Mouse (Mus musculus): ENCODE results near the gene Ctsl. TPM values are rescaled to one million over a fixed set of nuclear protein-coding genes. Genes with fewer than 3 reads are reported as not detected.

Gene Ctsl
- total RNA-seq, 1 experiment, result 326 TPM

DNA sequence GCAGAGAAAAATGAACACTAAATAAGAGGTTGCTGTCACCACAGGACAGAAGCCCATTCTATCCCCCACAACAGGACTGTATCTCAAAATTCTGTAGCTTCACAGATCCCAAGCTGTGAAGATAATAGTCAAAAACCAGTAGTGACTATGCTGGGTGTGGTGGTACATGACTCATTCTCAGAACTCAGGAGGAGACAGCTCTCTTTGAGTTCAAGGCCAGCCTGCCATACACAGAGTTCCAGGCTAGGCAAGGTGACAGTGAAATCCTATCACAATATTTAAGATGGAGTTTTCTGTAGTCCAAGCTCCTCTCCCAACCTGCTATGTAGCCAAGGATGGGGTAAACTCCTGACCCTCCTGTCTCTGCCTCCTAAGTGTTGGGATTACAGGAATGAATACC is 5.4 kb downstream of the Ctsl start:
- Histone ChIP-seq H3K9ac (ENCODE audit: insufficient read depth, low read depth, low read length, poor library complexity, severe bottlenecking) (no peak overlapping the region), H3K4me1 (ENCODE audit: control insufficient read depth in 2 of 2, insufficient read depth in 2 of 2, low read length in 2 of 2, poor library complexity in 1 of 2) (peaks cover 0 to 8% of the 10 kb centered on the region in 2 experiments; a peak in 1 of 4 replicates), H3K9me3 (ENCODE audit: control insufficient read depth, insufficient read depth, low read depth, low read length) (no peaks in the 10 kb centered on the region), H3K27ac (ENCODE audit: insufficient read depth, low read depth, low read length, poor library complexity, severe bottlenecking) (no peak overlapping the region), H3K36me3 (ENCODE audit: control insufficient read depth, insufficient read depth, low read length, poor library complexity, severe bottlenecking) (peaks cover 30% of the 10 kb centered on the region), H3K4me3 (ENCODE audit: insufficient read depth in 1 of 2, low read depth in 1 of 2, low read length in 2 of 2, poor library complexity in 1 of 2, severe bottlenecking in 1 of 2) (no peak overlapping the region)
- in situ Hi-C loops (cut with MboI; ENCODE audit: low sequenced_read_pairs in 2 of 2, unreplicated experiment in 2 of 2), result no loop called here
- TF ChIP-seq ZC3H11A (IDR thresholded peaks at IDR 0.05; ENCODE audit: borderline replicate concordance, low read depth, low read length) (no peak), MAFK (IDR thresholded peaks at IDR 0.05; ENCODE audit: insufficient read depth, low read depth, low read length) (no peak), HCFC1 (IDR thresholded peaks at IDR 0.05; ENCODE audit: borderline replicate concordance, insufficient read depth, low read length) (no peak)
- DNase-seq (ENCODE audit: low read depth, low spot score), result no peak

DNA sequence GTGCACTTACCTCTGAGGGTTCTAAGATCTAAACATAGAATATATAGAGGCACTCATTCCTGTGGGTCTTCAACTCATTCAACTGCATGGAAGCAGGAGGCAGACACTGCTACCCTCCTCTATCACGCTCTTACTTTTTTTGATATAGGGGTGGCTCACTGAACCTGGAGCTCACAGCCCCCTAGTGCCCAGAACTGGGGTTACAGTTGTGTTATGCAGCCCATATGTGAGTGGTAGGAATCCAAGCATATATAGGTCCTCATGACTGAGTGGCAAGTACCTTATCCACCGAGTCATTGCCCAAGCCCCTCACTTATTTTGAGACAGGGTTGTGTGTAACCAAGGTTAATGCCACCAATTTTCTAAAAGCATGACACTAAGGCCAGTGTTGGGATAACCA is 6.4 kb downstream of the Ctsl start:
- no peak for TF ChIP-seq CHD2 (IDR thresholded peaks at IDR 0.05; ENCODE audit: low read depth, low read length)
- no peak for TF ChIP-seq HCFC1 (IDR thresholded peaks at IDR 0.05; ENCODE audit: borderline replicate concordance, insufficient read depth, low read length)
- TF ChIP-seq ZNF384 (IDR thresholded peaks at IDR 0.05; ENCODE audit: low read depth, low read length), result no peak
- no peak for TF ChIP-seq MAFK (IDR thresholded peaks at IDR 0.05; ENCODE audit: insufficient read depth, low read depth, low read length)
- TF ChIP-seq ZC3H11A (IDR thresholded peaks at IDR 0.05; ENCODE audit: borderline replicate concordance, low read depth, low read length), result no peak

GRCm38 (mm10) chr13:64362139-64362538 is 8.6 kb downstream of the Ctsl start:
- H3K9ac ChIP-seq (ENCODE audit: insufficient read depth, low read depth, low read length, poor library complexity, severe bottlenecking), result no peak overlapping the region
- no peak overlapping the region for H3K27ac ChIP-seq (ENCODE audit: insufficient read depth, low read depth, low read length, poor library complexity, severe bottlenecking)
- DNase-seq (ENCODE audit: low read depth, low spot score), result no peak
- H3K36me3 ChIP-seq (ENCODE audit: control insufficient read depth, insufficient read depth, low read length, poor library complexity, severe bottlenecking), result peaks cover 19% of the 10 kb centered on the region
- TF ChIP-seq MAFK (IDR thresholded peaks at IDR 0.05; ENCODE audit: insufficient read depth, low read depth, low read length) (no peak), ZC3H11A (IDR thresholded peaks at IDR 0.05; ENCODE audit: borderline replicate concordance, low read depth, low read length) (no peak), CHD2 (IDR thresholded peaks at IDR 0.05; ENCODE audit: low read depth, low read length) (no peak), HCFC1 (IDR thresholded peaks at IDR 0.05; ENCODE audit: borderline replicate concordance, insufficient read depth, low read length) (no peak)
- no peaks in the 10 kb centered on the region for H3K9me3 ChIP-seq (ENCODE audit: control insufficient read depth, insufficient read depth, low read depth, low read length)
- in situ Hi-C loops (cut with MboI; ENCODE audit: low sequenced_read_pairs in 2 of 2, unreplicated experiment in 2 of 2), result no loop called here
- no peak overlapping the region for H3K4me3 ChIP-seq (ENCODE audit: insufficient read depth in 1 of 2, low read depth in 1 of 2, low read length in 2 of 2, poor library complexity in 1 of 2, severe bottlenecking in 1 of 2)
- H3K4me1 ChIP-seq (ENCODE audit: control insufficient read depth in 2 of 2, insufficient read depth in 2 of 2, low read length in 2 of 2, poor library complexity in 1 of 2), result peaks cover 0 to 3% of the 10 kb centered on the region in 2 experiments; a peak in 1 of 4 replicates

More for the DNA sequence above, 6.4 kb downstream of the Ctsl start:
- no peak for DNase-seq (ENCODE audit: low read depth, low spot score)
- Histone ChIP-seq H3K36me3 (ENCODE audit: control insufficient read depth, insufficient read depth, low read length, poor library complexity, severe bottlenecking) (peaks cover 30% of the 10 kb centered on the region), H3K4me1 (ENCODE audit: control insufficient read depth in 2 of 2, insufficient read depth in 2 of 2, low read length in 2 of 2, poor library complexity in 1 of 2) (peaks cover 0 to 8% of the 10 kb centered on the region in 2 experiments; a peak in 1 of 4 replicates), H3K4me3 (ENCODE audit: insufficient read depth in 1 of 2, low read depth in 1 of 2, low read length in 2 of 2, poor library complexity in 1 of 2, severe bottlenecking in 1 of 2) (no peak overlapping the region), H3K27ac (ENCODE audit: insufficient read depth, low read depth, low read length, poor library complexity, severe bottlenecking) (no peak overlapping the region), H3K9ac (ENCODE audit: insufficient read depth, low read depth, low read length, poor library complexity, severe bottlenecking) (no peak overlapping the region), H3K9me3 (ENCODE audit: control insufficient read depth, insufficient read depth, low read depth, low read length) (no peaks in the 10 kb centered on the region)
- in situ Hi-C loops (cut with MboI; ENCODE audit: low sequenced_read_pairs in 2 of 2, unreplicated experiment in 2 of 2), result no loop called here

DNA sequence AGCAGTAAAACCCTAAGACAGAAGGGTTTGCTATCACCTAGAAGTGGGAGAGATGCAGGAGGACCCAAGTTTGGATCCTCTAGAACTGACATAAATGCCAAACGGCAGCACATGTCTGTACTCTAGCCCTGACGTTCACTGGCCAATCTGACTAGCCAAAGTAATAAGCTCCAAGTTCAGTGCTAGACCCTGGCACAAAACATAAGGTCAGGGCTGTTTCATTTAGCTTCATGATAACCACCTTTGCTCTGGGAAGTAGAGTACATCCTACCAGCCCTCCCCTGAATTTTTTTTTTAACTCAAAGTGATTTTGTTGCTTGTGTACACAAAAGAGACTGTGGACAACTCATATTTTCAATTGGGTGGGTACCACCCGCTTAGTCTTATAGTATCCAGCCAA is 9.7 kb downstream of the Ctsl start:
- TF ChIP-seq MAFK (IDR thresholded peaks at IDR 0.05; ENCODE audit: insufficient read depth, low read depth, low read length), result no peak
- TF ChIP-seq ZC3H11A (IDR thresholded peaks at IDR 0.05; ENCODE audit: borderline replicate concordance, low read depth, low read length), result no peak
- no peak for TF ChIP-seq CHD2 (IDR thresholded peaks at IDR 0.05; ENCODE audit: low read depth, low read length)
- no peak for TF ChIP-seq ZNF384 (IDR thresholded peaks at IDR 0.05; ENCODE audit: low read depth, low read length)
- no peak for TF ChIP-seq HCFC1 (IDR thresholded peaks at IDR 0.05; ENCODE audit: borderline replicate concordance, insufficient read depth, low read length)
- Histone ChIP-seq H3K4me3 (ENCODE audit: insufficient read depth in 1 of 2, low read depth in 1 of 2, low read length in 2 of 2, poor library complexity in 1 of 2, severe bottlenecking in 1 of 2) (no peak overlapping the region), H3K9ac (ENCODE audit: insufficient read depth, low read depth, low read length, poor library complexity, severe bottlenecking) (no peak overlapping the region), H3K36me3 (ENCODE audit: control insufficient read depth, insufficient read depth, low read length, poor library complexity, severe bottlenecking) (peaks cover 11% of the 10 kb centered on the region), H3K4me1 (ENCODE audit: control insufficient read depth in 2 of 2, insufficient read depth in 2 of 2, low read length in 2 of 2, poor library complexity in 1 of 2) (no peaks in the 10 kb centered on the region), H3K9me3 (ENCODE audit: control insufficient read depth, insufficient read depth, low read depth, low read length) (no peaks in the 10 kb centered on the region), H3K27ac (ENCODE audit: insufficient read depth, low read depth, low read length, poor library complexity, severe bottlenecking) (no peak overlapping the region)
- in situ Hi-C loops (cut with MboI; ENCODE audit: low sequenced_read_pairs in 2 of 2, unreplicated experiment in 2 of 2), result no loop called here
- no peak for DNase-seq (ENCODE audit: low read depth, low spot score)

GRCm38 (mm10) chr13:64359702-64360101 is 11.0 kb downstream of the Ctsl start:
- in situ Hi-C loops (cut with MboI; ENCODE audit: low sequenced_read_pairs in 2 of 2, unreplicated experiment in 2 of 2), result no loop called here
- Histone ChIP-seq H3K4me1 (ENCODE audit: control insufficient read depth in 2 of 2, insufficient read depth in 2 of 2, low read length in 2 of 2, poor library complexity in 1 of 2) (no peaks in the 10 kb centered on the region), H3K4me3 (ENCODE audit: insufficient read depth in 1 of 2, low read depth in 1 of 2, low read length in 2 of 2, poor library complexity in 1 of 2, severe bottlenecking in 1 of 2) (no peak overlapping the region), H3K9ac (ENCODE audit: insufficient read depth, low read depth, low read length, poor library complexity, severe bottlenecking) (no peak overlapping the region), H3K36me3 (ENCODE audit: control insufficient read depth, insufficient read depth, low read length, poor library complexity, severe bottlenecking) (peaks cover 6% of the 10 kb centered on the region), H3K9me3 (ENCODE audit: control insufficient read depth, insufficient read depth, low read depth, low read length) (no peaks in the 10 kb centered on the region), H3K27ac (ENCODE audit: insufficient read depth, low read depth, low read length, poor library complexity, severe bottlenecking) (no peak overlapping the region)
- DNase-seq (ENCODE audit: low read depth, low spot score), result no peak
- no peak for TF ChIP-seq HCFC1 (IDR thresholded peaks at IDR 0.05; ENCODE audit: borderline replicate concordance, insufficient read depth, low read length)
- TF ChIP-seq ZC3H11A (IDR thresholded peaks at IDR 0.05; ENCODE audit: borderline replicate concordance, low read depth, low read length), result no peak
- no peak for TF ChIP-seq CHD2 (IDR thresholded peaks at IDR 0.05; ENCODE audit: low read depth, low read length)
- TF ChIP-seq MAFK (IDR thresholded peaks at IDR 0.05; ENCODE audit: insufficient read depth, low read depth, low read length), result no peak
- no peak for TF ChIP-seq ZNF384 (IDR thresholded peaks at IDR 0.05; ENCODE audit: low read depth, low read length)

Measured in ES-E14 (cell line).